Mouse (Mus musculus): ENCODE results near the gene Fndc1.

DNA sequence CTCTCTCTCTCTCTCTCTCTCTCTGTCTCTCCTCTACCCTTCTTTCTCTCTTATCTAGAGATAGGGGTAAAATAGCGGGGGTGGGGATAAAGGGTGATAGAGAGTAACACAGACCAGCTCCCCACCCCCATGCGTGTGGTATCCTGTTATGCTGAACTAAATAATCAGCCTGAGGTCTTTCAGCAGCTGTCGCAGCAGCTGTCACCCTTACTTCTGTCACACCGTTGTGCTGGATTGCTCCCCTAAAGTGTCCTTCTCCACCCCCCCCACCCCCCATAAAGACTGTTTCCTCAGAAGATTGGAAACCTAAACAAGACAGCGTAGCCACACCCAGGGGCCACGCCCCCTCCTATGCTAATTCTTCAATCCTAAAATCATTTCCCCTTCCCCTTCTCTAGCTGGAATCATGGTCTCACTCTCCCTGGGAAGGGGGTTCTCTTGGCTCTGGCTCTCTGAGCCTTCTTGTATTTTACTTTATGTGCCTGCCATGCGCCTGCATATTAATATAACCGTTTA is 33.8 kb upstream of the Fndc1 start:
- TF ChIP-seq POLR2A (IDR thresholded peaks at IDR 0.05; ENCODE audit: extremely low read depth, insufficient read depth, low read length): no peak
- TF ChIP-seq CTCF (IDR thresholded peaks at IDR 0.05; ENCODE audit: low read depth, low read length): no peak

All from liver, adult 2 months (tissue).